Comparison of ENCODE assay signal across 5 mouse cellular contexts in the genomic region with DNA sequence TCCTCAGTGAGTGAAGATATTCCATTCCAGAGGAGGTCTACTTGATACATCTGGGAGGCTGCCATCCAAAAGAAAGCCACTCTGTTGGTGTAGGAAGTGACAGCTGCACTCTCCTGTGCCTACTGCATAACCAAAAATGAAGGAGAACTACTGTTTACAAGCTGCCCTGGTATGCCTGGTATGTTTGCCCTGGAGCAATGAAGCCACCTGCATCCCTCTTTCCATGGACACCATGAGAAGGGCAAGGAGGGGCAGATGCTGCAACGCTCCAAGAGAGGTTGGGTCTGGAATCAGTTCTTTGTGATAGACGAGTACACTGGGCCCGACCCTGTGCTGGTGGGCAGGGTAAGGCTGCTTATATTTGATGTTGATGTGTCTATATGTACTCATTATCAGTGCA.
A peak's percentile ranks its signal among the peaks of the same experiment; 100 is the strongest.
DNase-seq lines count a peak whose midpoint lies in the region.

No protein-coding gene starts in this region.

- peak; percentile 5 for DNase-seq in 3T3-L1 (ENCODE audit: low read depth, low spot score)
- peak; percentile 17 for DNase-seq in Muller cell, postnatal 12 days (ENCODE audit: inconsistent ontology term)
- peak; percentile 3 for DNase-seq in embryo, embryonic 10 days (ENCODE audit: low spot score)
- DNase-seq in kidney, postnatal 10 days, result peak; percentile 11
- peak; percentile 20 to 68 for DNase-seq in spleen, postnatal 4 days (ENCODE audit: low spot score in 2 of 2)

Comparison
In these comparisons a context has a peak if more than half of its experiments do, and no peak if none do; other contexts are left out.
1. Peak in every context shown above with its lines: DNase-seq.